Mouse (Mus musculus) T-helper 1 cell (primary cell): ENCODE measurements at regions not wholly inside any gene's neighbourhood (a gene's known extent, or its start where the extent isn't known, plus 50 kb on each side); places are given as distances from the start of the nearest gene placed in this dataset.

ENCODE experiments used
- in situ Hi-C: fragments of 300-600 bp; cut with MboI, MseI; formaldehyde crosslinking; loops from one replicate; pipeline ENCODE4 v1.15.1; 2025; ENCODE audit warnings: high pct_unique_total_duplicates

- in situ Hi-C loops: no loop called here
Observed at GRCm38 (mm10) chr15:18065515-18065914, 753.2 kb upstream of the Cdh10 start.

- in situ Hi-C loops: no loop called here
Observed at GRCm38 (mm10) chr15:18079644-18080043, 739.1 kb upstream of the Cdh10 start.
